Mouse (Mus musculus) stomach, embryonic 15.5 days (tissue): Measurements from ENCODE around the gene Tmem132d. TPM values are rescaled to one million over a fixed set of nuclear protein-coding genes. Genes with fewer than 3 reads are reported as not detected.
"Not testable (repeated sequence)": the region's sequence is repeated elsewhere in the genome, so short reads cannot be mapped to it uniquely, and the experiment has no call there.

Experiments
- ATAC-seq: fragments of 200-750 bp; cut with Nextera tagmentation; 2 replicates; pipeline ENCODE4 v1.8.0; 2017; ENCODE audit warnings: low read depth, moderate number of reproducible peaks, moderate TSS enrichment; ENCODE audit not compliant: insufficient read depth, low FRiP score
- H3K27ac ChIP-seq: fragments of 300-500 bp; sonication (generic); 2 replicates; pipeline ENCODE4 v1.5.1; 2015; ENCODE audit warnings: mild to moderate bottlenecking, inconsistent platforms
- H3K27me3 ChIP-seq: fragments of 300-500 bp; sonication (generic); replicated peaks from 2 replicates; pipeline ENCODE4 v1.6.1; 2015; ENCODE audit warnings: inconsistent platforms
- H3K36me3 ChIP-seq: fragments of 300-500 bp; sonication (generic); 2 replicates; pipeline ENCODE4 v1.6.1; 2015; ENCODE audit warnings: inconsistent platforms
- H3K4me1 ChIP-seq: fragments of 300-500 bp; sonication (generic); 2 replicates; pipeline ENCODE4 v1.6.1; 2015; ENCODE audit warnings: inconsistent platforms
- H3K4me2 ChIP-seq: fragments of 300-500 bp; sonication (generic); 2 replicates; pipeline ENCODE4 v1.6.1; 2015; ENCODE audit warnings: mild to moderate bottlenecking, inconsistent platforms
- H3K4me3 ChIP-seq: fragments of 300-500 bp; sonication (generic); replicated peaks from 2 replicates; pipeline ENCODE4 v1.5.1; 2015; ENCODE audit warnings: inconsistent platforms
- H3K9ac ChIP-seq: fragments of 300-500 bp; sonication (generic); 2 replicates; pipeline ENCODE4 v1.6.1; 2015; ENCODE audit warnings: inconsistent platforms
- H3K9me3 ChIP-seq: fragments of 300-500 bp; sonication (generic); 2 replicates; pipeline ENCODE4 v1.6.1; 2016; ENCODE audit warnings: inconsistent platforms
- WGBS: fragments of 180-500 bp; shearing (Covaris S2); methylation state at CpG from one replicate; pipeline ENCODE4 v1.1.7; 2015; 5-methylcytosine and 5-hydroxymethylcytosine counted together
- polyA plus RNA-seq: library from polyadenylated mRNA; unstranded; fragments of >200 nt; fragmentation: Nextera tagmentation; extraction: Ambion mirVana; gene quantifications from 2 replicates; pipeline ENCODE4 v1.2.1, GENCODE M21; 2015

Gene Tmem132d
- polyA plus RNA-seq, 1 experiment from 2014 or later, result 0.05 TPM

DNA sequence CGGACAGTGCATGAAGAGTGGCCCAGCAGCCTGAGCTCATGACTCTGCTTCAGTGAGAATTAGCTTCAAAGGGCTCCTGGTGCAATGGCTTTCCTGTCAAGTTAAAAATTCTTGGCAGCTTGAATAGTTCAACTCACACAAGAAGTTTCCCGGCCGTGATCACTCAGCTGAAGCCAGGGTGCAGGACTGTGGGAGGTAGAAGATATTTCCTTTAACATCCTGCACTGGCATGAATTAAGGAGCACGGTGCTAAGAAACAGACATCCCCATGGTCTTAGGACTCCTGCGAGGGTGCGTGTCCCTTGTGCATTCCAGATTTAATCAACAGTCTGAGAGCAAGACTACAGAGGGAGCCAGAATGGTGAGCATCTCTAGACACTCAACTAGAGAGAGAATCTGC, 480.1 kb downstream of the Tmem132d start:
- H3K4me2 ChIP-seq, result no peak overlapping the region

DNA sequence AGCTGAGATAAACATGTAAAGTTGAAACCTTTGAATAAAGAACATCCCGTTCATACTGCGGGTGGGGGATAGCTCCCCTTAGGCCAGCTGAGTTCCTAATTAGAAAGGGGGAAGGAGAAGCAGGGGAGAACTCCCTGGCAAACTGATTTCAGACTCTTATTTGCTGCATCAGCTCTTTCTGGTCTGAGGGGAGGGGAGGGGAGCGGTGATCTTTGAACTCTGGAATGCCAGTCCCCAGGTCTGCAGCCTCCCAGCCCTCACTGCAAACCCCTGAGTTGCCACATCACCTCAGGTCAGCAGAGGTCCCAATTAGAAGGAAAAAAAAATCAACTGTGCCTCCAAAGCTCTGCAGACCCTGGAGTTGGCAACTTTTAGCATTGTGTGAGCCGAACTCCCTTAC, 482.3 kb downstream of the Tmem132d start:
- Histone ChIP-seq H3K36me3 (no peaks in the 10 kb centered on the region), H3K9ac (no peak overlapping the region), H3K4me3 (no peak overlapping the region), H3K4me2 (no peak overlapping the region), H3K27ac (no peak overlapping the region), H3K27me3 (no peaks in the 10 kb centered on the region), H3K4me1 (no peaks in the 10 kb centered on the region), H3K9me3 (no peaks in the 10 kb centered on the region)
- WGBS, result 54% methylated on average over 4 of the region's 4 CpGs
- ATAC-seq, result no peak

More for the DNA sequence above, 480.1 kb downstream of the Tmem132d start:
- no peak overlapping the region for H3K9ac ChIP-seq
- no peaks in the 10 kb centered on the region for H3K9me3 ChIP-seq
- no peak overlapping the region for H3K4me3 ChIP-seq
- H3K36me3 ChIP-seq, result no peaks in the 10 kb centered on the region
- ATAC-seq, result no peak
- 73% methylated on average over 6 of the region's 6 CpGs for WGBS
- no peaks in the 10 kb centered on the region for H3K27me3 ChIP-seq
- H3K4me1 ChIP-seq, result no peaks in the 10 kb centered on the region
- no peak overlapping the region for H3K27ac ChIP-seq

DNA sequence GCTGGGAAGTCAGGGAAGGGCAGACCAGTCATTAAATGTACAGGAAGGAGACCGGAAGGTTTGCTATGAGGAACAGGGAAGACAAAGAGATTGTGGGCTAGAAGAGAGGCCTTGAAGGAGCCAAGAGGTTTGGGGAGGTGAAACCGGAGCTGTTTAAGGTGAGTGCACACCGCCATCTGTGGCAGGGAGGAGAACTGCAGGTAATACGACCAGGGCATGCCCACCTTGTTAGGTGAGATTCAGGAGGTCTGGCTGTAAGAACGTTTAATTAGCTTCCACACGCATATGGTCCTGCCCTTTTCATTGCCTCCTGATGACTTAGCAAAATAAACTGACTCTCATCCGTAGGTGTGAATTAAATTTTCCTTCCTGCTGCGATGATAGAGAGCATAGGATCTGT, 485.6 kb downstream of the Tmem132d start:
- no peak overlapping the region for H3K27ac ChIP-seq
- H3K4me1 ChIP-seq, result no peaks in the 10 kb centered on the region
- H3K9me3 ChIP-seq, result no peaks in the 10 kb centered on the region
- ATAC-seq, result no peak
- WGBS, result 24% methylated on average over 8 of the region's 8 CpGs
- no peaks in the 10 kb centered on the region for H3K36me3 ChIP-seq
- H3K4me3 ChIP-seq, result no peak overlapping the region
- H3K27me3 ChIP-seq, result no peaks in the 10 kb centered on the region
- H3K4me2 ChIP-seq, result no peak overlapping the region
- no peak overlapping the region for H3K9ac ChIP-seq

DNA sequence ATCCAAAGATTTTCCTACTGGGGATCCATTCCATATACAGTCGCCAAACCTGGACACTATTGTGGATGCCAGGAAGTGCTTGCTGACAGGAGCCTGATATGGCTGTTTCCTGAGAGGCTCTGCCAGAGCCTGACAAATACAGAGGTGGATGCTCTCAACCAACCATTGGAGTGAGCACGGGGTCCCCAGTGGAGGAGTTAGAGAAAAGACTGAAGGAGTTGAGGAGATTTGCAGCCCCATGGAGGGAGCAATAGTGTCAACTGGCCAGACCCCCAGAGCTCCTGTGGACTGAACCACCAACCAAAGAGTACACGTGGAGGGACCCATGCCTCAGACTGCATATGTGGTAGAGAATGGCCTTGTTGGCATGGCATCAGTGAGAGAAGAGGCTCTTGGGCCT, 490.7 kb downstream of the Tmem132d start:
- not testable (repeated sequence) for H3K9me3 ChIP-seq, H3K36me3 ChIP-seq, H3K4me1 ChIP-seq, H3K27me3 ChIP-seq, H3K9ac ChIP-seq, H3K4me2 ChIP-seq, ATAC-seq, H3K4me3 ChIP-seq, H3K27ac ChIP-seq
- WGBS, result 75% methylated on average over 3 of the region's 3 CpGs

DNA sequence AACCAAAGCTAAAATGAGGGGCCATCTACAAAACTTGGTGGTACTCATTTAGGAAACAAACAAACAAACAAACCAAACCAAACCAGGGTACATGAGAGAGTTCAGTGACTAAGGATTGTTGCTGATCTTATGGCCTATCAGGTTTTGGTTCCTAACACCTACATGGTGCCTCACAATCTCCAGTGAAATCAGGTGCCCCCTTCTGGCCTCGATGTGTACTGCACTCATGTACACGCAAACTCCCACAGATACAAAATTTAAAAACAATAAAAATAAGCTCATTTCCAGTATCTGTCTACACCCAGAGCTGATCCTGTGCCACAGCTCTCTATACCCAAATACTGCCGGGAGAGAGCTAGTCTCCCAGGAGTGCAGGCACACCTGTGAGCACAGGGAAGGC, 495.0 kb downstream of the Tmem132d start:
- Histone ChIP-seq H3K36me3 (no peaks in the 10 kb centered on the region), H3K4me1 (no peaks in the 10 kb centered on the region), H3K9ac (no peak overlapping the region), H3K27ac (no peak overlapping the region), H3K27me3 (no peaks in the 10 kb centered on the region), H3K9me3 (no peaks in the 10 kb centered on the region), H3K4me2 (no peak overlapping the region), H3K4me3 (no peak overlapping the region)
- no peak for ATAC-seq
- WGBS, result 74% methylated on average over 3 of the region's 3 CpGs

DNA sequence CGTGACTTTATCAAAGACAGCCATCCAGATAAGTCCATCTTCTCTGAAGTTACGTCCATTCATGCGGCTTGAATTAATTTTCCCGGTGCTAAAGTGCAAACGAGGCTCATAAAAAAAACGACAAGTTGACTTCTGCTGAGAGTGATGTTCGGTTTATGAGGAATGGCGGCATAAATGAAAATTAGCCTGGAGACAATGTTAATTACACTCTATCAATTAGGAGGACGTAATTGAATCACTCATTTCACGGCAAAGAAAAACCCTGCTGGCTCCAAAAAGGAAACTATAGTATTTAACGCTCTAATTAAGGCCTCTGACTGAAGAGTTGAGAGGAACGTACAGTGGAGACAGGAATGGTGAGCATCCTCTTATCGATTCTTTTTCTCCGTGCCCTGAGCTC, 503.2 kb downstream of the Tmem132d start:
- no peaks in the 10 kb centered on the region for H3K9me3 ChIP-seq
- H3K4me2 ChIP-seq, result no peak overlapping the region
- H3K27ac ChIP-seq, result no peak overlapping the region
- ATAC-seq, result no peak
- no peaks in the 10 kb centered on the region for H3K27me3 ChIP-seq
- no peak overlapping the region for H3K9ac ChIP-seq
- no peaks in the 10 kb centered on the region for H3K36me3 ChIP-seq
- H3K4me3 ChIP-seq, result no peak overlapping the region
- H3K4me1 ChIP-seq, result no peaks in the 10 kb centered on the region
- 83% methylated on average over 14 of the region's 14 CpGs for WGBS

DNA sequence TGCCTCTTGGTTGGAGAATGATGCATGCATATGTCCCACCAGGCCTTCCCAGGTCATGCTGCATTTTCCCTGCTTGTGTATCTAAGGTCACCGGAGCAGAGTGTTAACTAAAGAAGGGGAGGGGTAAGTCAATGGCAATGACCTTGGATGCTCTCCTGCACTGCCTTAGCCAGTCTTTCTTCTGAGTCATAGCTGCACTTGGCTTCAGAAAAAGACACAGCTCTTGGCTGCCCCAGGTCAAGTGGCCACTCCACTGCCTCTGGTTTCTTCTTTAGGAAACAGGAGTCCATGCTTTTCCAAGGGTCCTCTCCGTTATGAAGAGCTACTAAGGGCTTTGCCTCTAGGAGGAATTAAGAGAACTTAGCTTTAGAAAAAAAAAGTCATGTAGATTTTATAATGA, 506.2 kb downstream of the Tmem132d start:
- Histone ChIP-seq H3K4me1 (no peaks in the 10 kb centered on the region), H3K9ac (no peak overlapping the region), H3K27me3 (no peaks in the 10 kb centered on the region), H3K4me2 (no peak overlapping the region), H3K9me3 (no peaks in the 10 kb centered on the region), H3K36me3 (no peaks in the 10 kb centered on the region), H3K4me3 (no peak overlapping the region), H3K27ac (no peak overlapping the region)
- no peak for ATAC-seq
- WGBS, result 77% methylated on average over 2 of the region's 2 CpGs

DNA sequence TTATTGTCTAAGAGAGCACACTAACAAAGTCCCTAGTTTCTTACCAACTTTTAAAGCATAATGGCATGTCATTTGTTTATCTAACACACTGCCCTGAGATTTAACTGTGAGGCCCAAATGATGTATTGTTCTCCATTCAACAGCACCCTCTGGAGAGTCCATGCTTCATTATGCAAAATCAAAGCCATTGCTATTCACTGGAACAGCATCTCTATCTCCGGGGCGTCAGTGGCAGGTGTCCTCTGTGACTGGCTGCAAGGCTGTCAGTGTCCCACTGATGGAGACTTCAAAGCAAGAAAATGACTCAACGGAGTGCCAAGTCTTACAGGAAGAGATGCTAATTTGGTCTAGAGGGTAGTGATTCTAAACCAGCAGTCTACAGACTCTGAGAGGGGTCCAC, 508.8 kb downstream of the Tmem132d start:
- H3K27ac ChIP-seq, result no peak overlapping the region
- ATAC-seq, result no peak
- no peaks in the 10 kb centered on the region for H3K9me3 ChIP-seq
- H3K4me2 ChIP-seq, result no peak overlapping the region
- H3K9ac ChIP-seq, result no peak overlapping the region
- no peaks in the 10 kb centered on the region for H3K4me1 ChIP-seq
- 65% methylated on average over 3 of the region's 3 CpGs for WGBS
- no peaks in the 10 kb centered on the region for H3K27me3 ChIP-seq
- no peaks in the 10 kb centered on the region for H3K36me3 ChIP-seq
- no peak overlapping the region for H3K4me3 ChIP-seq

DNA sequence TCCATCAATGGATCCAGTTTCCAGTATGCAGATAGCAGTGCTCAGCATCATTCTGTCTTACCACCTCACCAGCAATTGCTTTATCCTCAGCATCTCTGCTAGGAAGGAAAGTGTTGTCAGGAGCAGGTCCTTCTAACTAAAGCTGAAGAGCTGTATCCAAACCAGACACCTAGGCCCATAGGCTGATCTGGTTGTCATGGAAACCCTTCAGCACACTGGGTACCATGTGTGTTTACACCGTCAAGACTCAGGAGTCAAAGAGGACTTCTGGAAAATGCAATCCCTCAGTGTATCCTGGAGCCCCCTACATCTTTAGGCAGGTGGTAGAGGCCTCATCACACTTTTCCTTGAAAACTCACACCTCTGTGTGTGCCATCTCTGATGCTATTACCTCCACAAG, 513.7 kb downstream of the Tmem132d start:
- Histone ChIP-seq H3K27ac (no peak overlapping the region), H3K9me3 (no peaks in the 10 kb centered on the region), H3K36me3 (no peaks in the 10 kb centered on the region), H3K4me3 (no peak overlapping the region), H3K27me3 (no peaks in the 10 kb centered on the region), H3K9ac (no peak overlapping the region), H3K4me2 (no peak overlapping the region), H3K4me1 (no peaks in the 10 kb centered on the region)
- WGBS, result 57% methylated on average over 1 of the region's 1 CpGs
- ATAC-seq, result no peak

DNA sequence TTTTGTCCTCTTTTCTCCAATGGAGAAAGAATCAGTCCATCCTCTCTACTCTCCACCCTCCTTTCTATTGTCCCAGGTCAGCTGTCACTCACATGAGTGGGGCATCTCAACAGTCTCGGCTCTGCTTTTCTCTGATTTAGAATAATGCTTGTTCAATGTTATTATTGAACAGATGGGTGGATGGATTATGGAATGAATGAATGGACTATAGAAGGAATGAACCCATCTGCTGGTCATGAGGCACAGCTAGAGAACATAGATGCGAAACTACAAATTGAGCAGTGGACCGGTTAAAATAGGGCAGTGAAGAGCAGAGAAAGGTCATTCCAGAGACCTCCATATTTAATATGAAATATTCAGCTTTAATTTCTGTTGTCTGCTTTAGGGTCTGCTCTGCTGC, 514.5 kb downstream of the Tmem132d start:
- WGBS, result 90% methylated on average over 3 of the region's 3 CpGs
- ATAC-seq, result no peak
- Histone ChIP-seq H3K27ac (no peak overlapping the region), H3K4me2 (no peak overlapping the region), H3K9me3 (no peaks in the 10 kb centered on the region), H3K9ac (no peak overlapping the region), H3K36me3 (no peaks in the 10 kb centered on the region), H3K27me3 (no peaks in the 10 kb centered on the region), H3K4me3 (no peak overlapping the region), H3K4me1 (no peaks in the 10 kb centered on the region)

DNA sequence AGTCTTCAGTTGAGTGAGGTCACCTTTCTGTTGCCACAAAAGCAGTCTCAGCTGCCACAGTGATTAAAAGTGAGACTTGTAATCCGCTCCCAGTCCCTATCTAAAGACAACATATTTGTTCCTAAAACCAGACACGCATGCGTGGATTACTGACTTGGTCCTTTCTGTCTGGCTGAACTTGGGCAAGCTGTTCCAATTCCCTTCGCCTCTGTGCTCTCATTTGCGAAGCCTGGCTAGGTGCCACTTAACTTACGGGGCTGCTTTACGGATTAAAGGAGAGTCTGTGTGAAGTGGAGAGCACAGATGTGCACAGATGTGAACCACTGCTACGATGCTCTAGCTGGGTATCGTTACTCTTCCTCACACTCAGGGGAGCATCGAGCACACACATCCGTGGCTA, 518.7 kb downstream of the Tmem132d start:
- Histone ChIP-seq H3K36me3 (no peaks in the 10 kb centered on the region), H3K9ac (no peak overlapping the region), H3K27me3 (no peaks in the 10 kb centered on the region), H3K27ac (no peak overlapping the region), H3K4me1 (no peaks in the 10 kb centered on the region), H3K4me2 (no peak overlapping the region), H3K4me3 (no peak overlapping the region), H3K9me3 (no peaks in the 10 kb centered on the region)
- ATAC-seq, result no peak
- 81% methylated on average over 11 of the region's 11 CpGs for WGBS

DNA sequence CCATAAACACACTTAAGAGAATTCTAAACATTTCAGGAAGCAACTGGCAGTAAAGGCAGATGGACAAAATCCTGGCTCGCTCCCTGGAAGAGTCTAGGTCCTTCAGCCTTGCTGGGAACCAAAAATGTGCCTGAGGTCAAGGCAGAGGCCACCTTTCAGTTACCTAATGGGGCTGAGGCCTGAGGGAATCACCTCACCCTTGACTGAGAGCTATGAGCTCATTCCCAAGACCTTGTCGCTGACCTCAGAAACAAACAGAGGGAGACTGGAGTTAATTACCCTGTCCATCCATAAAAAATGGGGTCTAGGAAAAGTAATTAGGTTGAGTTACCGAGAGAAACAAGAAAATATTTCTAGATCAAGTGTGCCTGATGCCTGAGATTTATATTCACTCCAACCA, 521.3 kb downstream of the Tmem132d start:
- WGBS, result 31% methylated on average over 3 of the region's 3 CpGs
- H3K9ac ChIP-seq, result no peak overlapping the region
- H3K4me3 ChIP-seq, result no peak overlapping the region
- ATAC-seq, result no peak
- no peak overlapping the region for H3K4me2 ChIP-seq
- H3K9me3 ChIP-seq, result no peaks in the 10 kb centered on the region
- no peak overlapping the region for H3K27ac ChIP-seq
- H3K27me3 ChIP-seq, result no peaks in the 10 kb centered on the region
- no peaks in the 10 kb centered on the region for H3K36me3 ChIP-seq
- no peaks in the 10 kb centered on the region for H3K4me1 ChIP-seq

DNA sequence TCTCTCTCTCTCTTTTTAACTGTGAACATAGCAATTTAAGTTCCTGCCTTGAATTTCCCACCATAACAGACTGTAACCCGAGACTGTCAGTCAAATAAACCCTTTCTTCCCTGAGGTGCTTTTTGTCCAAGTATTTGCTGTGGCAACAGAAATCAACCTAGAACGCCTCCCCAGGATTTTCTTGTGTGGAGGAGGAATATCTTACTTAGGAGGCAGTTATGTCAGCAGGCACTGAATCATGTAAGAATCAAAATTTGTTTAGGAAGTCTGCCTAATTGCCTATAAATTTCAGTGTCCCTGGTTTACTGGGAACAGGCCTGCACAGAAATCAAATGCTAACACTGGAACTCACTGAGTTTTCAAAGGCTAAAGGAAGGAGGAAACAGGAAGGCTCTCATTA, 522.5 kb downstream of the Tmem132d start:
- no peak for ATAC-seq
- no peak overlapping the region for H3K4me2 ChIP-seq
- no peaks in the 10 kb centered on the region for H3K36me3 ChIP-seq
- no peaks in the 10 kb centered on the region for H3K27me3 ChIP-seq
- no peak overlapping the region for H3K9ac ChIP-seq
- no peaks in the 10 kb centered on the region for H3K4me1 ChIP-seq
- H3K4me3 ChIP-seq, result no peak overlapping the region
- WGBS, result 37% methylated on average over 2 of the region's 2 CpGs
- no peaks in the 10 kb centered on the region for H3K9me3 ChIP-seq
- no peak overlapping the region for H3K27ac ChIP-seq
